Mouse (Mus musculus) brain, embryonic 14.5 days (tissue): ENCODE measurements around the gene Atp6v0a2.

Experiments used
- CTCF ChIP-seq: fragments of 200-500 bp; IDR thresholded peaks from 2 replicates; pipeline ENCODE4 v1.5.1; 2012; ENCODE audit warnings: inconsistent platforms, mild to moderate bottlenecking, moderate library complexity, borderline replicate concordance; ENCODE audit not compliant: insufficient read depth, insufficient read length; ENCODE audit errors: extremely low read depth
- POLR2A ChIP-seq: fragments of 200-500 bp; IDR thresholded peaks from 2 replicates; pipeline ENCODE4 v1.6.1; 2012; ENCODE audit warnings: mild to moderate bottlenecking, inconsistent platforms, borderline replicate concordance; ENCODE audit not compliant: poor library complexity, insufficient read depth, insufficient read length, severe bottlenecking; ENCODE audit errors: extremely low read depth

DNA sequence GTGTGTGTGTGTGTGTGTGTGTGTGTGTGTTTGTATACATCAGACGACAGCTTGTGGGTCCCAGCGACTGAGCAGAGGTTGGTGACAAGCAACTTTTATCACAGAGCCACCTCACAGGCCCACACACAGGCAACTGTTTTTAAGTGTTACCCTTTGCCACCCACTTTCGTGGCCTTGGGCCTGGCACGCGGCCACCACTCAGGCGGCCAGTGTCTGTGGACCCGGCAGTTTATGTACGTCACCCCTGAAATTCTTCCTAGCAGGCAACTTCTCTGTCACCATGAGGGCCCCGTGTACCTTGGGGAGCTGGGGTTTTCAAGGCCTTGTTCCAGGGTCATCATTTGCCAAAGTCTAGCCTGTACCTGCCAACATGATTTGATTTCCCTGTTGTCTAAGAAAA lies 123.3 kb downstream of the Atp6v0a2 start:
- TF ChIP-seq CTCF (no peak), POLR2A (no peak)
